Mouse (Mus musculus) layer of hippocampus, adult 2 months (tissue): ENCODE measurements at regions not wholly inside any gene's neighbourhood (a gene's known extent, or its start where the extent isn't known, plus 50 kb on each side); places are given as distances from the start of the nearest gene placed in this dataset.

Source experiments
- DNase-seq, 2 experiments: peaks; one replicate each; pipeline ENCODE4 v3.0.0; 2022; ENCODE audit warnings: low spot score in 2 of 2
- H3K27ac ChIP-seq: fragments of 200-600 bp; 2 replicates; pipeline ENCODE4 v1.8.1; 2022
- H3K4me3 ChIP-seq: fragments of 200-600 bp; 2 replicates; pipeline ENCODE4 v1.8.1; 2022; ENCODE audit warnings: mild to moderate bottlenecking
- CTCF ChIP-seq: fragments of 200-600 bp; conservative IDR thresholded peaks from 2 replicates; pipeline ENCODE4 v1.8.1; 2022; ENCODE audit warnings: antibody characterized with exemption, mild to moderate bottlenecking, moderate library complexity

GRCm38 (mm10) chr13:115171347-115172062, 69.7 kb upstream of the Itga1 start:
- H3K27ac ChIP-seq, result no peak overlapping the region
- no peak overlapping the region for H3K4me3 ChIP-seq
- no peak for DNase-seq
- TF ChIP-seq CTCF, result no peak

- DNase-seq, result no peak
- Histone ChIP-seq H3K27ac (no peak overlapping the region), H3K4me3 (no peak overlapping the region)
- no peak for TF ChIP-seq CTCF
Observed at GRCm38 (mm10) chr13:115165981-115166380, 64.2 kb upstream of the Itga1 start.

DNA sequence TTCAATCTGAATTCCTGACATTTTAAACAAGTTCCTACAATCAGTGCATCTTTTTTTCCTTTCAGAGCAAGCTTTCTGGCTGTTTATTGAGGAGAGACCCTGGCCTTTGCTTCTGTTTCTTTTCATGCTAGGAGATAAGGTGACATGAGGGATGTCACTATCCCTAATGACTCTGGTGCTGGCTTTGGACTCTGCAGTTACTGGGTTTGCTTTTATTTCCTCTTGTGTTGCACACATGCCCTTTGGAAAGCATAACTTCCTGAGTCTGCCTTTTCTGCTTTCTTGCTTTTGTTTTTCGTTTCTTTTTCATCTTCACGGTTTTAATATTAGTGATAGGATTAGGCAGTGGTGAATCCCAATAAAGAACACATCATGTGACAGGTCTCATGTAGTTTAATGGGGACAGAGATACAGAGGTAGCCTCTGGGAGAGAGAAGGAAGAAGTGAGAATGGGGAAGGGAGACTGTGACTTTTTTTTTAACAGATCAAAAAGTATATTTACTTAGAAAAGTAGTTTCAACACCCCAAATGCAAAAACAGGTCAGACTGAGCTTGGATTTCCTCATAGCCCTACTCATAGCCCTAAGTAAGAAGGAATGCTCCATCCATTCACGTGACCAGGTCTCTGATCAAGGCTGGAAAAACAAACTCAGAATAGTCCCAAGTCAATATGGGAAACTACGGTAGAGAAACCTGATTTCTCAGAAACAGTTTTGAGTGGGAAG, 61.1 kb upstream of the Itga1 start:
- no peak for TF ChIP-seq CTCF
- Histone ChIP-seq H3K27ac (no peak overlapping the region), H3K4me3 (no peak overlapping the region)
- no peak for DNase-seq

DNA sequence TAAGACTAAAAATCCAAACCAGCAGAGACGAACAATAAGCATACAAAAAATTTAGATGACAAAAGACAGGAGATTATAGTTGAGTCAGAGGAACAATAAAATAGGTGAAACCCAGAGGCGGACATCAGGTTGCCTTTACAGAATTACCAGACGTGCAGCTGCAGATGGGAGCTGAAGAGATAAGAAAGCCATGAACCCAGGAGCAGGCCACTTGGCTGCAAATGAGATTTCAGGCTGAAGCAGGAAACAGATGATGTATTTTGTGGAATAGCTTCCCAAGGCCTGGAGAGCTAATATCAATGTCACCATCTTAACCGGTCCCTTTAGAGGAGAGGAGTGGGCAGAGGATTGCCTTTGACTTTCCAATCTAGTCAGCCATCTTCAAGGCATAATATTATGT, 57.6 kb upstream of the Itga1 start:
- no peak for DNase-seq
- no peak for TF ChIP-seq CTCF
- H3K27ac ChIP-seq, result no peak overlapping the region
- H3K4me3 ChIP-seq, result no peak overlapping the region
